Mouse (Mus musculus): ENCODE data around the gene Adcy2. TPM values are rescaled to one million over a fixed set of nuclear protein-coding genes. Genes with fewer than 3 reads are reported as not detected.

Adcy2 gene
- polyA plus RNA-seq, 1 experiment from 2014 or later: 3.2 TPM

- Histone ChIP-seq H3K4me2 (ENCODE audit: low read length) (no peak overlapping the region), H3K27me3 (replicated peaks; ENCODE audit: control insufficient read depth, insufficient read depth, low read length) (no peaks in the 10 kb centered on the region), H3K4me3 (ENCODE audit: low read depth, low read length) (no peak overlapping the region), H3K9ac (ENCODE audit: low read length) (no peak overlapping the region), H3K27ac (ENCODE audit: low read depth, low read length) (no peak overlapping the region), H3K9me3 (replicated peaks; ENCODE audit: control insufficient read depth, low read length) (no peaks in the 10 kb centered on the region), H3K4me1 (ENCODE audit: control insufficient read depth, insufficient read depth, low read length) (no peaks in the 10 kb centered on the region), H3K36me3 (ENCODE audit: control insufficient read depth, insufficient read depth, low read length) (no peaks in the 10 kb centered on the region)
- WGBS: 73% methylated on average over 4 of the region's 4 CpGs
- no peak for DNase-seq (ENCODE audit: low spot score)
- no peak for ATAC-seq
Measured at GRCm38 (mm10) chr13:68828441-68828840, 170.9 kb downstream of the Adcy2 start.

- H3K9me3 ChIP-seq (replicated peaks; ENCODE audit: control insufficient read depth, low read length): no peaks in the 10 kb centered on the region
- H3K4me2 ChIP-seq (ENCODE audit: low read length): no peak overlapping the region
- no peak overlapping the region for H3K9ac ChIP-seq (ENCODE audit: low read length)
- 88% methylated on average over 1 of the region's 1 CpGs for WGBS
- no peak for ATAC-seq
- no peaks in the 10 kb centered on the region for H3K4me1 ChIP-seq (ENCODE audit: control insufficient read depth, insufficient read depth, low read length)
- no peaks in the 10 kb centered on the region for H3K27me3 ChIP-seq (replicated peaks; ENCODE audit: control insufficient read depth, insufficient read depth, low read length)
- no peak overlapping the region for H3K27ac ChIP-seq (ENCODE audit: low read depth, low read length)
- H3K4me3 ChIP-seq (ENCODE audit: low read depth, low read length): no peak overlapping the region
- no peak for DNase-seq (ENCODE audit: low spot score)
- no peaks in the 10 kb centered on the region for H3K36me3 ChIP-seq (ENCODE audit: control insufficient read depth, insufficient read depth, low read length)
Measured at GRCm38 (mm10) chr13:68826461-68826860, 172.9 kb downstream of the Adcy2 start.

GRCm38 (mm10) chr13:68820858-68821579, 178.3 kb downstream of the Adcy2 start:
- no peaks in the 10 kb centered on the region for H3K27me3 ChIP-seq (replicated peaks; ENCODE audit: control insufficient read depth, insufficient read depth, low read length)
- H3K4me2 ChIP-seq (ENCODE audit: low read length): no peak overlapping the region
- ATAC-seq: no peak
- DNase-seq (ENCODE audit: low spot score): no peak
- no peaks in the 10 kb centered on the region for H3K4me1 ChIP-seq (ENCODE audit: control insufficient read depth, insufficient read depth, low read length)
- WGBS: 90% methylated on average over 13 of the region's 13 CpGs
- H3K36me3 ChIP-seq (ENCODE audit: control insufficient read depth, insufficient read depth, low read length): no peaks in the 10 kb centered on the region
- H3K9me3 ChIP-seq (replicated peaks; ENCODE audit: control insufficient read depth, low read length): no peaks in the 10 kb centered on the region
- no peak overlapping the region for H3K27ac ChIP-seq (ENCODE audit: low read depth, low read length)
- H3K4me3 ChIP-seq (ENCODE audit: low read depth, low read length): no peak overlapping the region
- no peak overlapping the region for H3K9ac ChIP-seq (ENCODE audit: low read length)

- 77% methylated on average over 4 of the region's 4 CpGs for WGBS
- Histone ChIP-seq H3K36me3 (ENCODE audit: control insufficient read depth, insufficient read depth, low read length) (no peaks in the 10 kb centered on the region), H3K4me2 (ENCODE audit: low read length) (no peak overlapping the region), H3K4me3 (ENCODE audit: low read depth, low read length) (no peak overlapping the region), H3K4me1 (ENCODE audit: control insufficient read depth, insufficient read depth, low read length) (no peaks in the 10 kb centered on the region), H3K27ac (ENCODE audit: low read depth, low read length) (no peak overlapping the region), H3K9ac (ENCODE audit: low read length) (no peak overlapping the region), H3K9me3 (replicated peaks; ENCODE audit: control insufficient read depth, low read length) (no peaks in the 10 kb centered on the region), H3K27me3 (replicated peaks; ENCODE audit: control insufficient read depth, insufficient read depth, low read length) (no peaks in the 10 kb centered on the region)
- ATAC-seq: peak; percentile 48; the same call in 1 of the 2 replicates
- peak; percentile 56 for DNase-seq (ENCODE audit: low spot score)
Measured at GRCm38 (mm10) chr13:68815704-68816477, 183.4 kb downstream of the Adcy2 start.

GRCm38 (mm10) chr13:68811185-68811584, 188.2 kb downstream of the Adcy2 start:
- DNase-seq (ENCODE audit: low spot score) (no peak), ATAC-seq (no peak)
- H3K4me3 ChIP-seq (ENCODE audit: low read depth, low read length): no peak overlapping the region
- no peak overlapping the region for H3K4me2 ChIP-seq (ENCODE audit: low read length)
- no peaks in the 10 kb centered on the region for H3K9me3 ChIP-seq (replicated peaks; ENCODE audit: control insufficient read depth, low read length)
- H3K36me3 ChIP-seq (ENCODE audit: control insufficient read depth, insufficient read depth, low read length): no peaks in the 10 kb centered on the region
- 95% methylated on average over 3 of the region's 3 CpGs for WGBS
- H3K27me3 ChIP-seq (replicated peaks; ENCODE audit: control insufficient read depth, insufficient read depth, low read length): no peaks in the 10 kb centered on the region
- no peak overlapping the region for H3K27ac ChIP-seq (ENCODE audit: low read depth, low read length)
- H3K9ac ChIP-seq (ENCODE audit: low read length): no peak overlapping the region
- H3K4me1 ChIP-seq (ENCODE audit: control insufficient read depth, insufficient read depth, low read length): no peaks in the 10 kb centered on the region

- Histone ChIP-seq H3K27ac (ENCODE audit: low read depth, low read length) (no peak overlapping the region), H3K4me1 (ENCODE audit: control insufficient read depth, insufficient read depth, low read length) (no peaks in the 10 kb centered on the region), H3K4me2 (ENCODE audit: low read length) (no peak overlapping the region), H3K9me3 (replicated peaks; ENCODE audit: control insufficient read depth, low read length) (no peaks in the 10 kb centered on the region), H3K9ac (ENCODE audit: low read length) (no peak overlapping the region), H3K27me3 (replicated peaks; ENCODE audit: control insufficient read depth, insufficient read depth, low read length) (no peaks in the 10 kb centered on the region), H3K36me3 (ENCODE audit: control insufficient read depth, insufficient read depth, low read length) (no peaks in the 10 kb centered on the region), H3K4me3 (ENCODE audit: low read depth, low read length) (no peak overlapping the region)
- 68% methylated on average over 6 of the region's 6 CpGs for WGBS
- ATAC-seq (no peak), DNase-seq (ENCODE audit: low spot score) (no peak)
Measured at GRCm38 (mm10) chr13:68799777-68800176, 199.6 kb downstream of the Adcy2 start.

- Histone ChIP-seq H3K4me1 (ENCODE audit: control insufficient read depth, insufficient read depth, low read length) (no peaks in the 10 kb centered on the region), H3K36me3 (ENCODE audit: control insufficient read depth, insufficient read depth, low read length) (no peaks in the 10 kb centered on the region), H3K4me3 (ENCODE audit: low read depth, low read length) (no peak overlapping the region), H3K4me2 (ENCODE audit: low read length) (no peak overlapping the region), H3K9me3 (replicated peaks; ENCODE audit: control insufficient read depth, low read length) (no peaks in the 10 kb centered on the region), H3K9ac (ENCODE audit: low read length) (no peak overlapping the region), H3K27ac (ENCODE audit: low read depth, low read length) (no peak overlapping the region), H3K27me3 (replicated peaks; ENCODE audit: control insufficient read depth, insufficient read depth, low read length) (no peaks in the 10 kb centered on the region)
- DNase-seq (ENCODE audit: low spot score) (no peak), ATAC-seq (no peak)
Measured at GRCm38 (mm10) chr13:68793286-68793685, 206.1 kb downstream of the Adcy2 start.

GRCm38 (mm10) chr13:68787286-68788061, 211.9 kb downstream of the Adcy2 start:
- no peaks in the 10 kb centered on the region for H3K9me3 ChIP-seq (replicated peaks; ENCODE audit: control insufficient read depth, low read length)
- 91% methylated on average over 8 of the region's 8 CpGs for WGBS
- H3K9ac ChIP-seq (ENCODE audit: low read length): no peak overlapping the region
- no peaks in the 10 kb centered on the region for H3K27me3 ChIP-seq (replicated peaks; ENCODE audit: control insufficient read depth, insufficient read depth, low read length)
- H3K4me2 ChIP-seq (ENCODE audit: low read length): no peak overlapping the region
- H3K4me1 ChIP-seq (ENCODE audit: control insufficient read depth, insufficient read depth, low read length): no peaks in the 10 kb centered on the region
- ATAC-seq (no peak), DNase-seq (ENCODE audit: low spot score) (no peak)
- no peaks in the 10 kb centered on the region for H3K36me3 ChIP-seq (ENCODE audit: control insufficient read depth, insufficient read depth, low read length)
- H3K4me3 ChIP-seq (ENCODE audit: low read depth, low read length): no peak overlapping the region
- no peak overlapping the region for H3K27ac ChIP-seq (ENCODE audit: low read depth, low read length)

Measured in forebrain, embryonic 14.5 days (tissue).